Mouse (Mus musculus): ENCODE results near the gene Gm9945. TPM values are rescaled to one million over a fixed set of nuclear protein-coding genes. Genes with fewer than 3 reads are reported as not detected.

The Gm9945 gene
- polyA plus RNA-seq, 1 experiment from 2014 or later, result not detected

- no peak overlapping the region for H3K27ac ChIP-seq (ENCODE audit: low read depth)
- H3K27me3 ChIP-seq (ENCODE audit: insufficient read depth, low read length), result peaks cover 60% of the 10 kb centered on the region
- H3K4me3 ChIP-seq (ENCODE audit: low read depth, low read length), result no peak overlapping the region
- ATAC-seq (ENCODE audit: insufficient read depth) (no peak), DNase-seq (no peak)
- H3K4me1 ChIP-seq (ENCODE audit: insufficient read depth), result peaks cover 4% of the 10 kb centered on the region; the same call in 1 of the 2 replicates
- H3K9me3 ChIP-seq (ENCODE audit: low read depth, low read length), result no peaks in the 10 kb centered on the region
- 25% methylated on average over 5 of the region's 5 CpGs for WGBS
- no peak for TF ChIP-seq CTCF (IDR thresholded peaks at IDR 0.05; ENCODE audit: low read depth)
- H3K36me3 ChIP-seq (ENCODE audit: insufficient read depth), result no peaks in the 10 kb centered on the region
- H3K9ac ChIP-seq, result no peak overlapping the region
- H3K4me2 ChIP-seq, result no peak overlapping the region
Measured at GRCm38 (mm10) chr11:53461727-53462126, 18.2 kb upstream of the Gm9945 start.

- peaks cover 62% of the 10 kb centered on the region for H3K27me3 ChIP-seq (ENCODE audit: insufficient read depth, low read length)
- WGBS, result 5% methylated on average over 55 of the region's 55 CpGs
- ATAC-seq (ENCODE audit: insufficient read depth), result 0 out of 2 replicates have a peak, but pooled peaks have one; percentile 14
Measured at GRCm38 (mm10) chr11:53463551-53464424, 16.2 kb upstream of the Gm9945 start.

GRCm38 (mm10) chr11:53466231-53466971 is 13.6 kb upstream of the Gm9945 start:
- peak overlapping the region; percentile 48 for H3K9ac ChIP-seq
- H3K27ac ChIP-seq (ENCODE audit: low read depth), result no peak overlapping the region
- WGBS, result 7% methylated on average over 40 of the region's 40 CpGs
- peaks cover 75% of the 10 kb centered on the region for H3K27me3 ChIP-seq (ENCODE audit: insufficient read depth, low read length)
- H3K36me3 ChIP-seq (ENCODE audit: insufficient read depth), result no peaks in the 10 kb centered on the region
- peak overlapping the region; percentile 29 for H3K4me3 ChIP-seq (ENCODE audit: low read depth, low read length)
- ATAC-seq (ENCODE audit: insufficient read depth) (peak; percentile 52; the same call in 1 of the 2 replicates), DNase-seq (peak; percentile 92)
- TF ChIP-seq CTCF (IDR thresholded peaks at IDR 0.05; ENCODE audit: low read depth), result peak; percentile 88
- H3K4me2 ChIP-seq, result peak overlapping the region; percentile 65
- H3K9me3 ChIP-seq (ENCODE audit: low read depth, low read length), result no peaks in the 10 kb centered on the region
- peaks cover 4% of the 10 kb centered on the region; the same call in 1 of the 2 replicates for H3K4me1 ChIP-seq (ENCODE audit: insufficient read depth)

More at GRCm38 (mm10) chr11:53463551-53464424, 16.2 kb upstream of the Gm9945 start:
- Histone ChIP-seq H3K4me3 (ENCODE audit: low read depth, low read length) (peak overlapping the region; percentile 44), H3K9me3 (ENCODE audit: low read depth, low read length) (no peaks in the 10 kb centered on the region), H3K27ac (ENCODE audit: low read depth) (no peak overlapping the region), H3K4me1 (ENCODE audit: insufficient read depth) (peaks cover 4% of the 10 kb centered on the region; the same call in 1 of the 2 replicates), H3K36me3 (ENCODE audit: insufficient read depth) (no peaks in the 10 kb centered on the region), H3K9ac (peak overlapping the region; percentile 38; the same call in 1 of the 2 replicates), H3K4me2 (peak overlapping the region; percentile 82)
- peak; percentile 56 for DNase-seq
- TF ChIP-seq CTCF (IDR thresholded peaks at IDR 0.05; ENCODE audit: low read depth), result no peak

- DNase-seq (no peak), ATAC-seq (ENCODE audit: insufficient read depth) (no peak)
- Histone ChIP-seq H3K27me3 (ENCODE audit: insufficient read depth, low read length) (peaks cover 53% of the 10 kb centered on the region), H3K36me3 (ENCODE audit: insufficient read depth) (no peaks in the 10 kb centered on the region), H3K4me3 (ENCODE audit: low read depth, low read length) (no peak overlapping the region), H3K9ac (no peak overlapping the region), H3K27ac (ENCODE audit: low read depth) (no peak overlapping the region), H3K4me2 (peak overlapping the region; percentile 50), H3K4me1 (ENCODE audit: insufficient read depth) (peaks cover 4% of the 10 kb centered on the region; the same call in 1 of the 2 replicates), H3K9me3 (ENCODE audit: low read depth, low read length) (no peaks in the 10 kb centered on the region)
- WGBS, result 44% methylated on average over 16 of the region's 16 CpGs
- TF ChIP-seq CTCF (IDR thresholded peaks at IDR 0.05; ENCODE audit: low read depth), result no peak
Measured at GRCm38 (mm10) chr11:53469294-53469967, 10.5 kb upstream of the Gm9945 start.

GRCm38 (mm10) chr11:53469968-53470695 is 9.8 kb upstream of the Gm9945 start, which contains the start of gene Gm9837:
Gene Gm9837, minus strand, starts transcription at chr11:53470479.
- DNase-seq (peak; percentile 96), ATAC-seq (ENCODE audit: insufficient read depth) (peak; percentile 74)
- Histone ChIP-seq H3K4me2 (peak within 1 kb of the TSS; percentile 50), H3K27me3 (ENCODE audit: insufficient read depth, low read length) (peaks cover 53% of the 10 kb centered on the region), H3K9ac (0 out of 2 replicates have a peak within 1 kb of the TSS, but pooled peaks have one; percentile 2), H3K4me3 (ENCODE audit: low read depth, low read length) (peak within 1 kb of the TSS; percentile 5; the same call in 1 of the 2 replicates), H3K36me3 (ENCODE audit: insufficient read depth) (no peaks in the 10 kb centered on the region), H3K9me3 (ENCODE audit: low read depth, low read length) (no peaks in the 10 kb centered on the region), H3K27ac (ENCODE audit: low read depth) (no peak within 1 kb of the TSS), H3K4me1 (ENCODE audit: insufficient read depth) (peaks cover 4% of the 10 kb centered on the region; the same call in 1 of the 2 replicates)
- peak; percentile 96 for TF ChIP-seq CTCF (IDR thresholded peaks at IDR 0.05; ENCODE audit: low read depth)
- 3% methylated on average over 29 of the region's 29 CpGs for WGBS

GRCm38 (mm10) chr11:53472709-53473108 is 7.3 kb upstream of the Gm9945 start:
- Histone ChIP-seq H3K9me3 (ENCODE audit: low read depth, low read length) (no peaks in the 10 kb centered on the region), H3K4me1 (ENCODE audit: insufficient read depth) (no peaks in the 10 kb centered on the region), H3K9ac (no peak overlapping the region), H3K36me3 (ENCODE audit: insufficient read depth) (no peaks in the 10 kb centered on the region), H3K4me2 (no peak overlapping the region), H3K27ac (ENCODE audit: low read depth) (no peak overlapping the region), H3K4me3 (ENCODE audit: low read depth, low read length) (no peak overlapping the region), H3K27me3 (ENCODE audit: insufficient read depth, low read length) (peaks cover 54% of the 10 kb centered on the region)
- ATAC-seq (ENCODE audit: insufficient read depth) (no peak), DNase-seq (no peak)
- 70% methylated on average over 3 of the region's 3 CpGs for WGBS
- peak; percentile 34; the same call in 1 of the 2 replicates for TF ChIP-seq CTCF (IDR thresholded peaks at IDR 0.05; ENCODE audit: low read depth)

All from lung, embryonic 14.5 days (tissue).